Mouse (Mus musculus) kidney, embryonic 15.5 days (tissue): ENCODE measurements around the gene H2al1n. TPM values are rescaled to one million over a fixed set of nuclear protein-coding genes. Genes with fewer than 3 reads are reported as not detected.
"Not testable (repeated sequence)": the region's sequence is repeated elsewhere in the genome, so short reads cannot be mapped to it uniquely, and the experiment has no call there.

ENCODE experiments used
- ATAC-seq: fragments of 200-750 bp; cut with Nextera tagmentation; replicated peaks from 2 replicates; pipeline ENCODE4 v1.8.0; 2017; ENCODE audit warnings: moderate TSS enrichment; ENCODE audit not compliant: low FRiP score
- H3K27ac ChIP-seq: fragments of 300-500 bp; sonication (generic); 2 replicates; pipeline ENCODE4 v1.5.1; 2015; ENCODE audit warnings: mild to moderate bottlenecking, inconsistent platforms
- H3K27me3 ChIP-seq: fragments of 300-500 bp; sonication (generic); 2 replicates; pipeline ENCODE4 v1.6.1; 2015; ENCODE audit warnings: inconsistent platforms
- H3K36me3 ChIP-seq: fragments of 300-500 bp; sonication (generic); 2 replicates; pipeline ENCODE4 v1.6.1; 2015; ENCODE audit warnings: inconsistent platforms
- H3K4me1 ChIP-seq: fragments of 300-500 bp; sonication (generic); 2 replicates; pipeline ENCODE4 v1.6.1; 2015; ENCODE audit warnings: inconsistent platforms
- H3K4me2 ChIP-seq: fragments of 300-500 bp; sonication (generic); 2 replicates; pipeline ENCODE4 v1.6.1; 2015; ENCODE audit warnings: moderate library complexity, mild to moderate bottlenecking, inconsistent platforms
- H3K4me3 ChIP-seq: fragments of 300-500 bp; sonication (generic); replicated peaks from 2 replicates; pipeline ENCODE4 v1.5.1; 2015; ENCODE audit warnings: mild to moderate bottlenecking, inconsistent platforms
- H3K9ac ChIP-seq: fragments of 300-500 bp; sonication (generic); 2 replicates; pipeline ENCODE4 v1.6.1; 2015; ENCODE audit warnings: mild to moderate bottlenecking, inconsistent platforms
- H3K9me3 ChIP-seq: fragments of 300-500 bp; sonication (generic); replicated peaks from 2 replicates; pipeline ENCODE4 v1.6.1; 2016; ENCODE audit warnings: inconsistent platforms
- WGBS: fragments of 180-500 bp; shearing (Covaris S2); methylation state at CpG from one replicate; pipeline ENCODE4 v1.1.7; 2015; ENCODE audit warnings: mixed read lengths; 5-methylcytosine and 5-hydroxymethylcytosine counted together
- polyA plus RNA-seq: library from polyadenylated mRNA; unstranded; fragments of >200 nt; fragmentation: Nextera tagmentation; extraction: Ambion mirVana; gene quantifications from 2 replicates; pipeline ENCODE4 v1.2.1, GENCODE M21; 2015

H2al1n gene
- polyA plus RNA-seq, result not detected in 2 replicates

DNA sequence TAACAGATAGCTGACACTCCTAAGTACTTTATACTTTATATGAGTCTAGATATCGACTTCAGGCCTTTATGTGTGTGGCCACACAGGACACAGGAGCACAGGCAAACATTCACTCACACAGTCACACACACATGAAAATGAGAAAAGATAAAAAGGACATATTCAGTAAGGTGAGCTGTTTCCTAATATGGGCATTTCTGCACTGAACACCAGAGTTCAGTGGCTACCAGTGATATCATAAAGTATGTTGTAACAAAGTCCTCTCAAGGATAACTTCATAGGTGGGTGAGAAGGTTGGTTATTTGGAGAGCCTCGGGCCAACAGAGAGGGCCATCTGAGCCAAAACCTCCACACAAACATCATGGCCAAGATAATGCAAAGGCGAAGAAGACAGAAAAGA lies at the start of gene H2al1n:
Gene H2al1n, plus strand, starts transcription at position 301 of the 400 bp plus-strand sequence.
- not testable (repeated sequence) for H3K4me2 ChIP-seq, H3K4me1 ChIP-seq, H3K27ac ChIP-seq, H3K27me3 ChIP-seq, H3K9ac ChIP-seq, H3K9me3 ChIP-seq, H3K36me3 ChIP-seq, H3K4me3 ChIP-seq, ATAC-seq
- 83% methylated on average over 3 of the region's 3 CpGs for WGBS

GRCm38 (mm10) chrX:14199284-14199683 lies 11.7 kb upstream of the H2al1n start:
- Histone ChIP-seq H3K27ac (no peak overlapping the region), H3K9ac (no peak overlapping the region), H3K4me1 (no peaks in the 10 kb centered on the region), H3K4me3 (no peak overlapping the region), H3K4me2 (no peak overlapping the region), H3K27me3 (no peaks in the 10 kb centered on the region), H3K9me3 (no peaks in the 10 kb centered on the region), H3K36me3 (no peaks in the 10 kb centered on the region)
- 46% methylated on average over 4 of the region's 4 CpGs for WGBS
- no peak for ATAC-seq

- Histone ChIP-seq H3K27ac (0 out of 2 replicates have a peak overlapping the region, but pooled peaks have one; percentile 9), H3K9me3 (no peaks in the 10 kb centered on the region), H3K9ac (no peak overlapping the region), H3K4me3 (no peak overlapping the region), H3K27me3 (no peaks in the 10 kb centered on the region), H3K4me2 (no peak overlapping the region), H3K36me3 (no peaks in the 10 kb centered on the region), H3K4me1 (no peaks in the 10 kb centered on the region)
- peak; percentile 95 for ATAC-seq
- WGBS, result 35% methylated on average over 8 of the region's 8 CpGs
These were observed 4.7 kb upstream of the H2al1n start for GRCm38 (mm10) chrX:14206112-14206875.

GRCm38 (mm10) chrX:14229218-14229617 lies 18.3 kb downstream of the H2al1n start:
- no peaks in the 10 kb centered on the region for H3K36me3 ChIP-seq
- H3K4me2 ChIP-seq, result no peak overlapping the region
- H3K27ac ChIP-seq, result no peak overlapping the region
- no peak overlapping the region for H3K9ac ChIP-seq
- 63% methylated on average over 2 of the region's 2 CpGs for WGBS
- H3K9me3 ChIP-seq, result no peaks in the 10 kb centered on the region
- H3K4me1 ChIP-seq, result no peaks in the 10 kb centered on the region
- no peak for ATAC-seq
- no peak overlapping the region for H3K4me3 ChIP-seq
- H3K27me3 ChIP-seq, result no peaks in the 10 kb centered on the region

- Histone ChIP-seq H3K4me2 (no peak overlapping the region), H3K4me3 (no peak overlapping the region), H3K27me3 (no peaks in the 10 kb centered on the region), H3K36me3 (no peaks in the 10 kb centered on the region), H3K9ac (no peak overlapping the region), H3K27ac (no peak overlapping the region), H3K4me1 (no peaks in the 10 kb centered on the region), H3K9me3 (no peaks in the 10 kb centered on the region)
- ATAC-seq, result no peak
- 67% methylated on average over 3 of the region's 3 CpGs for WGBS
These were observed 48.8 kb downstream of the H2al1n start for GRCm38 (mm10) chrX:14259597-14260239.
